Comparison of ENCODE assay signal across 10 mouse cellular contexts in genomic region chr14:117681321-117681921, GRCm38 (mm10).
A peak's percentile ranks its signal among the peaks of the same experiment; 100 is the strongest.
DNase-seq lines count a peak whose midpoint lies in the region; ATAC-seq lines count a peak whose summit lies in the region.
"Had no signal": no experiment of that assay in that cellular context is flagged by ENCODE, and none has a peak within 500 bp of the region (broad histone marks: within the 10 kb centered on the region; RNA-seq: fewer than 3 reads in every experiment).

No protein-coding gene starts in this region.

- DNase-seq in kidney, postnatal 25 days, result no peak
- DNase-seq in adrenal gland, postnatal 10 days, result peak; percentile 24
- DNase-seq in forebrain, embryonic 14.5 days (ENCODE audit: low spot score), result peak; percentile 81
- DNase-seq in retina, postnatal 1 day, result no peak
- no peak for DNase-seq in T-cell, adult 2 months (ENCODE audit: low spot score)

- 0 out of 2 replicates have a peak, but pooled peaks cover 8% of the 10 kb centered on the region for H3K4me1 ChIP-seq in kidney, embryonic 14.5 days (ENCODE audit: control insufficient read depth, insufficient read depth, low read length)
- peaks cover 15% of the 10 kb centered on the region; the same call in 1 of the 2 replicates for H3K4me1 ChIP-seq in forebrain, embryonic 14.5 days (ENCODE audit: control insufficient read depth, insufficient read depth, low read length)

- ATAC-seq in kidney, embryonic 14.5 days (ENCODE audit: low FRiP score, low TSS enrichment), result peak; percentile 66; the same call in 1 of the 2 replicates
- ATAC-seq in forebrain, embryonic 14.5 days, result peak; percentile 89
- 0 out of 2 replicates have a peak, but pooled peaks have one; percentile 14 for ATAC-seq in megakaryocyte progenitor cell, adult 5-6 weeks (replicated peaks; ENCODE audit: poor library complexity)
- ATAC-seq in CD4-positive, CD25-positive, alpha-beta regulatory T cell, adult 4 months, result no peak

- H3K4me3 ChIP-seq in kidney, embryonic 14.5 days (ENCODE audit: low read length), result no peak overlapping the region
- H3K4me3 ChIP-seq in forebrain, embryonic 14.5 days (ENCODE audit: low read depth, low read length), result no peak overlapping the region
- H3K4me3 ChIP-seq: erythroblast, embryonic 14.5 days had no signal

- H3K27me3 ChIP-seq in kidney, embryonic 14.5 days (ENCODE audit: control insufficient read depth, insufficient read depth, low read length), result no peaks in the 10 kb centered on the region
- no peaks in the 10 kb centered on the region for H3K27me3 ChIP-seq in forebrain, embryonic 14.5 days (replicated peaks; ENCODE audit: control insufficient read depth, insufficient read depth, low read length)

- H3K36me3 ChIP-seq in kidney, embryonic 14.5 days (ENCODE audit: control insufficient read depth, insufficient read depth, low read length), result no peaks in the 10 kb centered on the region
- H3K36me3 ChIP-seq in forebrain, embryonic 14.5 days (ENCODE audit: control insufficient read depth, insufficient read depth, low read length), result no peaks in the 10 kb centered on the region

- H3K9ac ChIP-seq in kidney, embryonic 14.5 days (ENCODE audit: low read depth, low read length), result no peak overlapping the region
- H3K9ac ChIP-seq in forebrain, embryonic 14.5 days (ENCODE audit: low read length), result no peak overlapping the region

- H3K4me2 ChIP-seq in kidney, embryonic 14.5 days (replicated peaks; ENCODE audit: low read depth, low read length), result no peak overlapping the region
- no peak overlapping the region for H3K4me2 ChIP-seq in forebrain, embryonic 14.5 days (ENCODE audit: low read length)

- WGBS in kidney, embryonic 14.5 days, result 30% methylated on average over 5 of the region's 5 CpGs
- WGBS in forebrain, embryonic 14.5 days, result 46% methylated on average over 5 of the region's 5 CpGs

- peak overlapping the region; percentile 47; the same call in 1 of the 2 replicates for H3K27ac ChIP-seq in kidney, embryonic 14.5 days (ENCODE audit: low read depth, low read length)
- peak overlapping the region; percentile 9; the same call in 1 of the 2 replicates for H3K27ac ChIP-seq in forebrain, embryonic 14.5 days (ENCODE audit: low read depth, low read length)
- H3K27ac ChIP-seq: macrophage had no signal

- no peaks in the 10 kb centered on the region for H3K9me3 ChIP-seq in kidney, embryonic 14.5 days (ENCODE audit: control insufficient read depth, low read length)
- no peaks in the 10 kb centered on the region for H3K9me3 ChIP-seq in forebrain, embryonic 14.5 days (replicated peaks; ENCODE audit: control insufficient read depth, low read length)

Comparison
In these comparisons a context has a peak if more than half of its experiments do, and no peak if none do; other contexts are left out.
1. DNase-seq: peak in adrenal gland, postnatal 10 days (single experiment) and forebrain, embryonic 14.5 days (single experiment); none in kidney, postnatal 25 days (0 of 2), retina, postnatal 1 day (single experiment) and T-cell, adult 2 months (single experiment).